Mouse (Mus musculus): ENCODE data around the gene Zic4. TPM values are rescaled to one million over a fixed set of nuclear protein-coding genes. Genes with fewer than 3 reads are reported as not detected.

Gene Zic4
- total RNA-seq, 1 experiment: not detected

- H3K9me3 ChIP-seq (ENCODE audit: control insufficient read depth, insufficient read depth, low read depth, low read length): no peaks in the 10 kb centered on the region
- H3K27ac ChIP-seq (ENCODE audit: insufficient read depth, low read depth, low read length, poor library complexity, severe bottlenecking): no peak overlapping the region
- H3K4me3 ChIP-seq (ENCODE audit: insufficient read depth in 1 of 2, low read depth in 1 of 2, low read length in 2 of 2, poor library complexity in 1 of 2, severe bottlenecking in 1 of 2): no peak overlapping the region
- H3K36me3 ChIP-seq (ENCODE audit: control insufficient read depth, insufficient read depth, low read length, poor library complexity, severe bottlenecking): no peaks in the 10 kb centered on the region
- no peak overlapping the region for H3K9ac ChIP-seq (ENCODE audit: insufficient read depth, low read depth, low read length, poor library complexity, severe bottlenecking)
- TF ChIP-seq CHD2 (IDR thresholded peaks at IDR 0.05; ENCODE audit: low read depth, low read length): no peak
- TF ChIP-seq ZNF384 (IDR thresholded peaks at IDR 0.05; ENCODE audit: low read depth, low read length): no peak
- no peak for TF ChIP-seq ZC3H11A (IDR thresholded peaks at IDR 0.05; ENCODE audit: borderline replicate concordance, low read depth, low read length)
- no peak for TF ChIP-seq MAFK (IDR thresholded peaks at IDR 0.05; ENCODE audit: insufficient read depth, low read depth, low read length)
- no peak for TF ChIP-seq HCFC1 (IDR thresholded peaks at IDR 0.05; ENCODE audit: borderline replicate concordance, insufficient read depth, low read length)
- in situ Hi-C loops (cut with MboI; ENCODE audit: low sequenced_read_pairs in 2 of 2, unreplicated experiment in 2 of 2): no loop called here
- H3K4me1 ChIP-seq (ENCODE audit: control insufficient read depth in 2 of 2, insufficient read depth in 2 of 2, low read length in 2 of 2, poor library complexity in 1 of 2): no peaks in the 10 kb centered on the region; a peak in 1 of 4 replicates
- DNase-seq (ENCODE audit: low read depth, low spot score): no peak
Observed at GRCm38 (mm10) chr9:91414007-91414661, 51.9 kb downstream of the Zic4 start.

- Histone ChIP-seq H3K9ac (ENCODE audit: insufficient read depth, low read depth, low read length, poor library complexity, severe bottlenecking) (no peak overlapping the region), H3K27ac (ENCODE audit: insufficient read depth, low read depth, low read length, poor library complexity, severe bottlenecking) (no peak overlapping the region), H3K4me3 (ENCODE audit: insufficient read depth in 1 of 2, low read depth in 1 of 2, low read length in 2 of 2, poor library complexity in 1 of 2, severe bottlenecking in 1 of 2) (no peak overlapping the region), H3K36me3 (ENCODE audit: control insufficient read depth, insufficient read depth, low read length, poor library complexity, severe bottlenecking) (no peaks in the 10 kb centered on the region), H3K9me3 (ENCODE audit: control insufficient read depth, insufficient read depth, low read depth, low read length) (no peaks in the 10 kb centered on the region), H3K4me1 (ENCODE audit: control insufficient read depth in 2 of 2, insufficient read depth in 2 of 2, low read length in 2 of 2, poor library complexity in 1 of 2) (no peaks in the 10 kb centered on the region)
- DNase-seq (ENCODE audit: low read depth, low spot score): no peak
- TF ChIP-seq MAFK (IDR thresholded peaks at IDR 0.05; ENCODE audit: insufficient read depth, low read depth, low read length) (no peak), ZNF384 (IDR thresholded peaks at IDR 0.05; ENCODE audit: low read depth, low read length) (peak; percentile 73; the same call in 1 of the 2 replicates), HCFC1 (IDR thresholded peaks at IDR 0.05; ENCODE audit: borderline replicate concordance, insufficient read depth, low read length) (no peak)
- in situ Hi-C loops (cut with MboI; ENCODE audit: low sequenced_read_pairs in 2 of 2, unreplicated experiment in 2 of 2): no loop called here
Observed at GRCm38 (mm10) chr9:91420441-91420840, 58.2 kb downstream of the Zic4 start.

Other genes starting within 250 kb of the Zic4 start
- 0.32 and 0.36 TPM in 2 replicates for gene Zic1, start 3.4 kb downstream of the Zic4 start, total RNA-seq (2012; rRNA removed)